Mouse (Mus musculus): Measurements from ENCODE around the gene Eral1.

GRCm38 (mm10) chr11:78094137-78094503, 13.9 kb upstream of the Eral1 start:
- TF ChIP-seq CTCF (IDR thresholded peaks at IDR 0.05; ENCODE audit: insufficient read depth, low read depth, low read length): no peak
- TF ChIP-seq POLR2A (IDR thresholded peaks at IDR 0.05; ENCODE audit: insufficient read depth, low read depth, low read length): no peak

Measured in olfactory bulb, adult 2 months (tissue).